Mouse (Mus musculus) stomach, postnatal 0 days (tissue): ENCODE data around the gene Iqsec2. TPM values are rescaled to one million over a fixed set of nuclear protein-coding genes. Genes with fewer than 3 reads are reported as not detected.
"Not testable (repeated sequence)": the region's sequence is repeated elsewhere in the genome, so short reads cannot be mapped to it uniquely, and the experiment has no call there.

Source experiments
- ATAC-seq: fragments of 200-750 bp; cut with Nextera tagmentation; 2 replicates; pipeline ENCODE4 v1.8.0; 2017; ENCODE audit not compliant: low FRiP score, low TSS enrichment
- DNase-seq: peaks from one replicate; pipeline ENCODE4 v3.0.0-alpha.2; 2016; ENCODE audit warnings: low spot score
- H3K27ac ChIP-seq: fragments of 300-500 bp; sonication (generic); replicated peaks from 2 replicates; pipeline ENCODE4 v1.5.1; 2014; ENCODE audit warnings: mild to moderate bottlenecking, control low read depth
- H3K27me3 ChIP-seq: fragments of 300-500 bp; sonication (generic); 2 replicates; pipeline ENCODE4 v1.6.1; 2014; ENCODE audit warnings: low read length; ENCODE audit not compliant: control insufficient read depth, insufficient read depth
- H3K36me3 ChIP-seq: fragments of 300-500 bp; sonication (generic); 2 replicates; pipeline ENCODE4 v1.6.1; 2014; ENCODE audit warnings: low read length, mixed read lengths; ENCODE audit not compliant: control insufficient read depth, insufficient read depth
- H3K4me1 ChIP-seq: fragments of 300-500 bp; sonication (generic); replicated peaks from 2 replicates; pipeline ENCODE4 v1.6.1; 2014; ENCODE audit warnings: antibody characterized with exemption; ENCODE audit not compliant: control insufficient read depth, insufficient read depth
- H3K4me2 ChIP-seq: fragments of 300-500 bp; sonication (generic); replicated peaks from 2 replicates; pipeline ENCODE4 v1.6.1; 2014; ENCODE audit warnings: low read depth, mild to moderate bottlenecking, control low read depth, moderate library complexity
- H3K4me3 ChIP-seq: fragments of 300-500 bp; sonication (generic); 2 replicates; pipeline ENCODE4 v1.5.1; 2014; ENCODE audit warnings: low read depth, low read length, control low read depth
- H3K9ac ChIP-seq: fragments of 300-500 bp; sonication (generic); 2 replicates; pipeline ENCODE4 v1.6.1; 2014; ENCODE audit warnings: mild to moderate bottlenecking, low read length, control low read depth, mixed read lengths
- H3K9me3 ChIP-seq: fragments of 300-500 bp; sonication (generic); 2 replicates; pipeline ENCODE4 v1.6.1; 2016; ENCODE audit warnings: low read length; ENCODE audit not compliant: control insufficient read depth
- CTCF ChIP-seq: IDR thresholded peaks from 2 replicates; pipeline ENCODE4 v1.5.1; 2016; ENCODE audit warnings: antibody characterized with exemption, low read depth, mild to moderate bottlenecking, moderate library complexity
- EP300 ChIP-seq: optimal IDR thresholded peaks from 2 replicates; pipeline ENCODE3; 2016; ENCODE audit warnings: antibody characterized with exemption
- WGBS: fragments of 180-500 bp; shearing (Covaris S2); extraction: QIAGEN DNeasy Blood & Tissue Kit; methylation state at CpG from one replicate; pipeline ENCODE4 v1.1.7; 2014; 5-methylcytosine and 5-hydroxymethylcytosine counted together
- polyA plus RNA-seq: library from polyadenylated mRNA; unstranded; fragments of >200 nt; fragmentation: Nextera tagmentation; extraction: Ambion mirVana; gene quantifications from 2 replicates; pipeline ENCODE4 v1.2.1, GENCODE M21; 2015

Gene Iqsec2
- polyA plus RNA-seq, 1 experiment from 2014 or later, result 3.6 TPM

DNA sequence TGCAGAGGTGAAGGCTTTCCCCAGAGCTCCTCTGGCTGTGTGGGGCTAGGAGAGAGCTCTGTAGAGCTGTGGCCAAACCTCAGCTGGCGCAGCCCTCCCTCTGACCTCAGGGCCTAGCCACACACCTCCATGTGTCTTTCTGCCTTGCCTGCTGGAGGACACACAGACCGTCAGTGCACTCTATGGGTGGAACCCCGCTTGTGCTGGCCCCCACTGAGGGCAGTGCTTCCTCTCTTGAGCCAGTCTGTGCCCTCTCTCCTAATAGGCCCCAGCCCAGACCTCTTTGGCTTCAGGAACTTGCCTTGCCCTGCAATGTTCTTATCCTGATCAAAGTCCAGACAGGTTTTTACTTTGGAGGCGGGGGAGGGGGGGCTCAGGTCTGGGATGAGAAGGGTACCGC, 80.2 kb downstream of the Iqsec2 start:
- WGBS, result 60% methylated on average over 5 of the region's 5 CpGs
- ATAC-seq, result peak; percentile 32; the same call in 1 of the 2 replicates

DNA sequence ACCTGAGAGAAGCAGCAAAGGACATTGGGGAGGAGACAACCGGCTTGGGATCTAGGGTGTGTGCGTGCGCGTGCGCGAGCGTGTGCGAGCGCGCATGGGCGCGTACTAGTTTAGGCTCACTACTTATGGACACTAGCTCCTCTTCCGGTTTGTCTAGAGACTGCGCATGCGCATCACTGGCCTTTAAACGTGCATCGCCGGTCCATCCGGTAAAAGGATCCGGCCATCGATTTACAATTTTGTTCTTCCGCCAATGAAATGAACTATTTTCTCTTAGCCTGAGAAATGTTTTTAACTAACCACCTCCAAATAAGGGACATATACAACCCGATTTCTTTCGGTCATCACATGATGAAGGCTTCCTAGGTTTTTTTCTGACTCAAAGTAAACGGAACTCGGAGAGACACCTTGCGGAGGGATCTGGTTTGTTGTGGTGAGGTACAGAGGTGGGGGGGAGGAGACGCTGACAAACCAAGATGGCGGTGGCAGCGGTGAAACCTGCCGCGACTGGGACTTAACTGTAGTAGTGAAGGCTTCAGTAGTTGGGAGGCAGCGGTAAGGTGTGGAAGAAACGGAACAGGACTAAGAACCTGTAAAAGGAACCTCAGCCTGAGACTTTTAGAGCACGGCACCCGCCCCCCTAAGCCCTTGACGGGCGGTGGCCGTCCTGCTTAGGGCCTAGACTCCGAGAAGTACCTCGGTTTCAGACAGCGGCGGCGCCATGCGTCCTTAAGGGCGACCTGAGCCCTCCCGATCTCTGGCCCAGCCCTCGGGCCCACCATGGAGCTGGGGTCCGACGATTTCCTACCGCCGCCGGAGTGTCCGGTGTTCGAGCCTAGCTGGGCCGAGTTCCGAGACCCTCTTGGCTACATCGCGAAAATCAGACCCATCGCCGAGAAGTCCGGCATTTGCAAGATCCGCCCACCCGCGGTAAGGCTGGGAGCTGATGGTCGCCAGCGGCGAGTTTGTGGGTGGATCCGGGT, 89.0 kb downstream of the Iqsec2 start, which contains the start of gene Kdm5c:
Gene Kdm5c, plus strand, starts transcription at position 240 of the 983 bp plus-strand sequence.
- H3K27ac ChIP-seq, result peak within 1 kb of the TSS; percentile 84
- ATAC-seq, result peak; percentile 97
- no peak for TF ChIP-seq EP300
- TF ChIP-seq CTCF, result no peak
- H3K4me1 ChIP-seq, result no peaks in the 10 kb centered on the region
- peak within 1 kb of the TSS; percentile 90 for H3K4me3 ChIP-seq
- DNase-seq, result peak; percentile 93
- H3K9ac ChIP-seq, result peak within 1 kb of the TSS; percentile 97
- no peaks in the 10 kb centered on the region for H3K36me3 ChIP-seq
- peak within 1 kb of the TSS; percentile 65 for H3K4me2 ChIP-seq
- 1% methylated on average over 69 of the region's 69 CpGs for WGBS
- no peaks in the 10 kb centered on the region for H3K27me3 ChIP-seq
- no peaks in the 10 kb centered on the region for H3K9me3 ChIP-seq

More for the DNA sequence above, 80.2 kb downstream of the Iqsec2 start:
- H3K27ac ChIP-seq, result no peak overlapping the region
- H3K27me3 ChIP-seq, result no peaks in the 10 kb centered on the region
- H3K9ac ChIP-seq, result no peak overlapping the region
- no peaks in the 10 kb centered on the region for H3K9me3 ChIP-seq
- no peak for DNase-seq
- TF ChIP-seq EP300 (no peak), CTCF (no peak)
- no peak overlapping the region for H3K4me3 ChIP-seq
- no peaks in the 10 kb centered on the region for H3K36me3 ChIP-seq
- no peaks in the 10 kb centered on the region for H3K4me1 ChIP-seq
- H3K4me2 ChIP-seq, result no peak overlapping the region

DNA sequence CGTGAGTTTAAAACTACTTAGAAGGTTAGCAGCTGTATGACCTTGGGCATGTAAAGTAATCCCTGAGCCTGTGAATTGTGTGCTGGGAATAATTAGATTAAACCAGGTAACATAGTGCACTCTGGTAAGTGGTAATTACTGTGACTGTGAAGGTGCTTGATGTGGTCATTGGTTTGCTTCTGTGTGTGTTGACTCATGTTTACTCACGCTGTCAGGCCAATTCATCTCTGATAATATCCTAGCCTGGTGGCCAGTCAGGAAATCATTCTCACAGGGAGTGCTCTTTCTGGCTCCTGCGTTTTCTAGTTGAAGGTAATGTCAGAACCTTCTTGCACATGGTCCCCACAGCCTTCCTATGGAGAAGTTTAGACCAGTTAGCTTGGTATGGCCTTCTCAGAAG, 90.1 kb downstream of the Iqsec2 start:
- DNase-seq, result peak; percentile 26
- TF ChIP-seq EP300 (no peak), CTCF (peak; percentile 16; the same call in 1 of the 2 replicates)
- Histone ChIP-seq H3K4me1 (no peaks in the 10 kb centered on the region), H3K9ac (peak overlapping the region; percentile 97), H3K4me3 (peak overlapping the region; percentile 90), H3K36me3 (no peaks in the 10 kb centered on the region), H3K27ac (peak overlapping the region; percentile 84; the same call in 1 of the 2 replicates), H3K4me2 (peak overlapping the region; percentile 65), H3K9me3 (no peaks in the 10 kb centered on the region), H3K27me3 (no peaks in the 10 kb centered on the region)
- 8% methylated on average over 3 of the region's 3 CpGs for WGBS
- peak; percentile 72; the same call in 1 of the 2 replicates for ATAC-seq

DNA sequence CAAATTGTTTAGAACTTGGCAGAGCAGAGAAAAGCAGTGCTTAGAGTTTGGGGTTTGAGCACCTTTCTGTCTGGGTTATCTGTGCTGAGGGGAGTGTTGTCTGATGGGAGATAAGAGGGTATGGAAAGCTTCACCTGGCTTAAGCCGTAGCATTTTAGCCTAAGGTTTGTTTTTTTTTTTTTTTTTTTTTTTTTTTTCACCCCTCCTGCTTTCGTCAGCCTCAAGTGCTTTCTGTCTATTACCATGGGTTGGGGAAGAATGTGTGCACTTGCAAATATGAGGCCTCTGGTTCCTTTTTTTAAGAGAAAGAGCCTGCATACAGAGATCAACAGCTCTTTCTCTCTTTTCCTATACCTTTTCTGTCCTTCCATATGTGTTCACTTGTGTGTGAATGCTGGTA, 91.7 kb downstream of the Iqsec2 start:
- H3K4me2 ChIP-seq, result no peak overlapping the region
- no peak overlapping the region for H3K4me3 ChIP-seq
- H3K36me3 ChIP-seq, result no peaks in the 10 kb centered on the region
- H3K27ac ChIP-seq, result no peak overlapping the region
- no peak for ATAC-seq
- no peaks in the 10 kb centered on the region for H3K27me3 ChIP-seq
- no peaks in the 10 kb centered on the region for H3K4me1 ChIP-seq
- WGBS, result 68% methylated on average over 2 of the region's 2 CpGs
- DNase-seq, result no peak
- no peak for TF ChIP-seq CTCF
- TF ChIP-seq EP300, result no peak
- no peak overlapping the region for H3K9ac ChIP-seq
- H3K9me3 ChIP-seq, result no peaks in the 10 kb centered on the region

DNA sequence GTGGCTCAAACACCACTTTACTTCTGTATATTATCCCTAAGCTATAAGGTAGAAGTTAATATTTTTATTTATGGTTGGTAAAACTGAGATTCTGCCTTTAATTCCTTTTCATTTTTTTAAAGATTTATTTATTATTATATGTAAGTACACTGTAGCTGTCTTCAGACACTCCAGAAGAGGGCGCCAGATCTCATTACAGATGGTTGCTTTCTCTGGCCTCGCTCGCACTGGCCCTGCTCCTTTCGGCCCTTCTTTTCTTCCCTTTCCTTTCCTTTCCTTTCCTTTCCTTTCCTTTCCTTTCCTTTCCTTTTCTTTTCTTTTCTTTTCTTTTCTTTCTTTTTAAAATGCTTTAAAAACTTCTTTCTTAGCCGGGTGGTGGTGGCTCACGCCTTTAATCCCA, 99.1 kb downstream of the Iqsec2 start:
- H3K4me3 ChIP-seq, H3K9me3 ChIP-seq, H3K9ac ChIP-seq, ATAC-seq, H3K4me1 ChIP-seq, H3K4me2 ChIP-seq, H3K27me3 ChIP-seq, H3K27ac ChIP-seq, DNase-seq: not testable (repeated sequence)
- WGBS, result 75% methylated on average over 6 of the region's 6 CpGs
- peaks cover 15% of the 10 kb centered on the region for H3K36me3 ChIP-seq
- peak; percentile 44 for TF ChIP-seq CTCF
